Mouse (Mus musculus) liver, adult 2 months (tissue): ENCODE results near the gene Rps12-ps3.

Source experiments
- CTCF ChIP-seq: fragments of 200-500 bp; IDR thresholded peaks from 2 replicates; pipeline ENCODE4 v1.5.1; 2011; ENCODE audit warnings: low read depth, low read length, control low read depth
- POLR2A ChIP-seq: fragments of 200-500 bp; IDR thresholded peaks from 2 replicates; pipeline ENCODE4 v1.6.1; 2011; ENCODE audit warnings: low read length, control low read depth; ENCODE audit not compliant: insufficient read depth; ENCODE audit errors: extremely low read depth

DNA sequence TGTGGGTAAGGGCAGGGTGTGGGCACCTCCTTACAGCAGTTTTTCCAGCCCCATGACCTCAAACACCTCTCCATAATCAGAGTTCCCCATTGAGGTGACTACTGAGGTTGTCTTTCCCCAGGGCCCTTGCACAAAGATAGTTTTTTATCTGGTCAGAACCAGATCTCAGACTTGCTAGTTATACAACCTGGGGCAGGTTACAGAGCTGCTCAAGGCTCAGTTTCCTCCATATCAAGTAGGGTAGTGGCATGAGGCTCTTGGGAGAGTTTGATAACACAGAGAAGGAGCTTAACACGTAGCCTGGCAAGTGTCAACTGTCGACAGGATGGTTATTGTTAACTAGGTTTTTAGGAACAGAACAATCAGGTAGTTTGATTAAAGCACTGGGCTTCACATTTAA lies 32.8 kb downstream of the Rps12-ps3 start:
- TF ChIP-seq CTCF: no peak
- no peak for TF ChIP-seq POLR2A
